Mouse (Mus musculus) G1E-ER4 (cell line): ENCODE data around the gene Zbtb11. TPM values are rescaled to one million over a fixed set of nuclear protein-coding genes. Genes with fewer than 3 reads are reported as not detected.

Experiments
- GATA1 ChIP-seq: IDR thresholded peaks from one replicate; pipeline ENCODE4 v1.8.0; 2012; ENCODE audit warnings: low read length, inconsistent platforms
- polyA plus RNA-seq: library from polyadenylated mRNA; stranded (reverse); fragments of >175 nt; gene quantifications from 2 replicates; pipeline ENCODE4 v1.2.3, GENCODE M21; 2012

Gene Zbtb11
- polyA plus RNA-seq: 3.8 and 5.3 TPM in 2 replicates

DNA sequence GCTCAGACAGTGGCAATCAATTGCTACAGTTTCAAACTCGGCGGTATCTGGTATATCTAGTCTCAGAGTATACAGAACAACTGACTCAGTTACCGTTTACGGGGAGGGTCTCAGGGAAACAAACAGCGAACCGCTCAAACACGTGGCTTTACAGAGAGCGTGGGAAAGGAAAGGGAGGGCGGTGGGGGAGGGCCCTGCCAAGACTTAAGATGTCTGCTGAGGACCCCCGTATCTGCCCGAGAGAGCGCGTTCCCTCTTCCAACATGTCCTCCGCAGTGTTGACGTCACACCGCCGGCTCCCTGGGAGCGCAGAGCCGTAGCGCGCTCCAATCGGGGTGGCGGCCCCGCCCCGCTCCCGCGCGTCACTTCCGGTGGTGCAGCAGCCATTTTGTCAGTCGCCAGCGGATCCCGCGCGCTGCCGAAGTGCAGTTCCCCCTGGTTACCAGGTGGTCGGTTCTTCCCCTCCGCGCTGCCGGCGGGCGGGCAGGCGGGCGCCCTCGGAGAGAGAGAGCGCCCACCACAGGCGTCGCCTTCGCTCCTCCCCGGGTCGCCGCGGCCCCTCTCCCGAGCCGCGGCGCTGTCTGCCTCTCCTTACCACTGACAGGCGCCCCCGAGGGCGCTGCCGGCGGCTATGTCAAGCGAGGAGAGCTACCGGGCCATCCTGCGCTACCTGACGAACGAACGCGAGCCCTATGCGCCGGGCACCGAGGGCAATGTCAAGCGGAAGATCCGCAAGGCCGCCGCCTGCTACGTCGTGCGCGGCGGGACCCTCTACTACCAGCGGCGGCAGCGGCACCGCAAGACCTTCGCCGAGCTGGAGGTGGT, at the start of gene Zbtb11:
TSS of gene Zbtb11 (plus strand) at position 453 of the 825 bp plus-strand sequence.
- TF ChIP-seq GATA1: no peak

DNA sequence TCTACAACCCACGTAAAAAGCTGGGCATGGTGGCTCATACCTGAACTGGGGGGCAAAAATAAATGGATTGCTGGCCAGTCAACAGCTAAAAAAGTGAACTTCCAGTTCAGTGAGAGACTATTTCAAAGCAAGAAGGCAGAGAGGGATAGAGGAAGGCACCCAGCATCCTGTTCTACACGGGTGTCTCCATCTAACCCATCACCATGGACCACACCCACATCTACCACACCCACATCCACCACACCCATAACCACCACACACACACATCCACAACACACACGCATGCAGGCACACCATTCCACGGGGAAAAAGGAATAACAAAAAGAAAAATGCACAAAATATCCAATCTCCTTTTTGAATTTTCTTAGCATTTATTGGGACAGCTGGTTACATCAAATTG, 49.7 kb upstream of the Zbtb11 start:
- TF ChIP-seq GATA1: no peak

DNA sequence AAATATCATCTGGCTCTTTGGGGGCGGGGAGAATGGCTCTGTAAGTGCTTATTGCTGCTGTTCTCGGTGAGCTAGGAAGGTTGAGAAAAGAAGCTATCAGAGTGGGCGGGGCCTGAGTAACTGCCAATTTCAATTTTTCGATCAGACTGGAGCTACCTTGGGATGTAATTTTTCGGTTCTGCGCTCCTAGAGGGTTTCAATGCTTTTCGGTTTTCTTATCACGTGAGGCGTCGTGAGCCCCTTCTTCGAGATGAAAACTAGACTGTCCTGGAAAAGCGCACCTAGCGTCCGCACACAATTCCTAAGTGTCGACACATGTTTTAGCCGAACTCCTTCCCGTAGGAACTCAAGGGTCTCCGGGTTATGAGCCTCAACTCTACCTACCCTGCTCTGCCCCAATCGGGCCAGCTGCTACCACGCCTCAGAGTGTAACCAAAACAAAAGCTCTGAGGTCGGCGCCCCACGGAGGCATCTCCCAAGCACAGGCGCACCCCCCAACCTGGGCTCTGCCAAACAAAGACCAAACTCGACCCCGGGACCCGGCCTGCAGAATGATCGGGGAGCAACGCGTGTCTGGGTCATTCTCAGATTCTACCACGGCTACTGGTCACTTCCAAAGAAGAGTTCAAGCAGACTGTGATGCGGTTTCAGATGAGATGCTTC, 39.9 kb upstream of the Zbtb11 start:
- TF ChIP-seq GATA1: no peak

DNA sequence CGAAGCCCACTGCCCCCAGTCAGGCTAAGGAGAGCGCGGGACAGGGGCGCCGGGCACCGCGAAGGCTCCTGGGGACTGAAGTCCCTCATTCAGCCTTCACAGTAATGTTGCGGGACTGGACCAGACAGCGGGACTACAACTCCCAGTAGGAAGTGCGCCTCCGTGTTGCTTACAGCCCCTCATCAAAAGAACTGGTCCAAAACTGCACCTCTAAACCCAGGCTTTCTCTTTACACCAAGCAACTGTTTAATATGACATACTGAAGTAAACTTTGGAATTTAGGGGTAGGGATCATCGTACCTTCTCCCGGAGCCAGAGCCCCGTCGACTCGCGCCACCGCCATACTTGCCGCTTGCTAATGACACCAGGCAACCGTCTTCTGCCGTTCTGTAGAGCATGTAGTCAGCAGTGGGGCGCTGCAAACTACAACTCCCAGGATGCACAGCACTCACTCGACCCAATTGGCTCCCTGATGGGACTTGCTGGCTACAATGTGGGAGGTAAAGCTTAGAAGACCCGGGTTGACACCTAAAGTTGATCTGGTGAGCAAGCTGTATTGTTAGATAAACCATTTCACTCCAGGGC, 39.1 kb upstream of the Zbtb11 start, which contains the start of gene Cep97:
TSS of gene Cep97 (minus strand) at position 403 of the 585 bp plus-strand sequence.
- TF ChIP-seq GATA1: no peak

DNA sequence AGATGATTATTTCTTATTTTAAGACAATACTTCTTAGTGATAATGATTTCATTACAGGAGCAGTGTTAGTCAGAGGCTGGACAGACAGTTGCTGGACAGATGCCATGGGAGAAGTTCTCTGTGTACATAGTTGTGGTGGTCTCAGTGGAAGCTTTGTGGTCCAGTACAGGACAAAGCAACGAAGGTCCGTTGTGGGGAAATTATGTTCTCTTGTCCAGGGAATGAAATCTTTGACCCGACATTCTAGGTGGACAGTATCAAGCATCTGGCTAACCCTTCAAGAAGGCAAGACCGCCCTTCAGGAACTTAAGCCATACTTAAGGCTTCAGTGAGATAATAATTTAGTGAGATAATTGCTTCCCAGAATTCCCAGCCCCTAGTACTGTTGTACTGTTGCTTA, 34.9 kb upstream of the Zbtb11 start:
- TF ChIP-seq GATA1: no peak

DNA sequence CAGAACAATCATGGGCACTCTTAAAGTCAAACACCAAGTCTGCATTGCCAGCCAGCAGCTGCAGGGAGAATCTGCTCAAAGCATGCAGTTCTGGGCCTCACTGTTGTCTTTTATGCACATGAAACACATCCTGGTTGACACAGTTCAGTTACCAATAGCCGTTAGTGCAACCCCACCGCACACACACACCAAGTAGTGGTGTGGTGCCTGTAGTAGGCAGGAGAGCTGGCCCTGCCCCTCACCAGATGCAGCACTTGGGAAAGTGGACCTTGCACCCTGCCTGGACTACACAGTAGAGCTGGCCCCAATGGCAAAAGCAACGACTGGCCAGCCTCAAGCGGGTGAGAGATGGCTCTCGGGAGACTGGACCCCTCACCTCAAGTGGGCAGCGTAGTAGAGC, 34.0 kb upstream of the Zbtb11 start:
- TF ChIP-seq GATA1: no peak

DNA sequence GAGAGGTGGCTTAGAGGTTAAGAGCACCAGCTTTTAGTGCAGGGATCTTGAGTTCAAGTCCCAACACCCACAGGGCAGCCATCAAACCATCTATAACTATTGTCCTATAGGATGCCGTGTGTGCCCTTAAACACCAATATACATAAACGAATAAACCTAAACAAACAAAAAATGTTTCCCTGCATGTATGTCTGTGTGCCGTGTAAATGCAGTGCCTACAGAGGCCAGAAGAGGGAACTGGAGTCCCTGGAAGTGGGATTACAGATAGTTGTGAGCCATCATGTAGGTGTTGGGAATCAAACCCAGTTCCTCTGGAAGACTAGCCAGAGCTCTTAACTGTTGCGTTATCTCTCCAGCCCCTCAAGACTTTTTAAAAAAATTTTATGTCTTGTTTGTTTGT, 32.9 kb upstream of the Zbtb11 start:
- no peak for TF ChIP-seq GATA1

DNA sequence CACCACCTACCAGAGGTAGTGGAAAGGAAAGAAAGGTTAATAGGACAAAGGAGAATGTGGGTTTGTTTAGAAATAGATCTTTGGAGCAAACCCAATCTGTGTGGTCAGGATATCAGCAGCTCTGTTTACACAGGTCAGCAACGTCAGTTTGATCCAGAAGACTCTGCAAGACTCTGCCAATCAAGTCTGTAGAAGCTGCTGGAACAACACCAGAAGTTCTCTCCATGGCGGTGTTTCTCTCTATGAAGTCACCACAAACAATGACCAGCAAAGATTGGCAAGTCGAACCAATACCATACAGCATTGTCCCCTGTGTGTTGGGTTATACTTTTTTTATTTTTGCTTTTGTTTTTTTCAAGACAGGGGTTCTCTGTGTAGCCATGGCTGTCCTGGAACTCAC, 26.4 kb upstream of the Zbtb11 start:
- TF ChIP-seq GATA1: no peak

DNA sequence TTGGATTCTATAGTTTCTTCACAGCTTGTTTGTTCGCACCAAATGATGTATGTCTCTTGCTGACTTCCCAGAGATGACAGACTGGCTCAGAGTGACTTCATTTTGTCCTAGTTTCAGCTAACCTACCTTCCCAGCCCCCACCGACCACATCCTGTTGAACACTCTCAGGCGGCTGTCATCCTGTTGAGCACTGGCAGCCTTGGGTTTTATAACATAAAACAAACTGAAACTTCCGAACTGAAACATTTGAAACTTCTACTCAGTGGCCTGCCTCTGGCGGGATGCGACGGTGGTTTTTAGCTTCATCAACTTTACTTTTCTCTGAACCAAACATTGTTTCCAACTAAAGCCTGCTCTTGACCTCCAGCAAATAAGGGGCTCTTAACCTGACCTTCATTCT, 24.7 kb upstream of the Zbtb11 start:
- TF ChIP-seq GATA1: no peak

DNA sequence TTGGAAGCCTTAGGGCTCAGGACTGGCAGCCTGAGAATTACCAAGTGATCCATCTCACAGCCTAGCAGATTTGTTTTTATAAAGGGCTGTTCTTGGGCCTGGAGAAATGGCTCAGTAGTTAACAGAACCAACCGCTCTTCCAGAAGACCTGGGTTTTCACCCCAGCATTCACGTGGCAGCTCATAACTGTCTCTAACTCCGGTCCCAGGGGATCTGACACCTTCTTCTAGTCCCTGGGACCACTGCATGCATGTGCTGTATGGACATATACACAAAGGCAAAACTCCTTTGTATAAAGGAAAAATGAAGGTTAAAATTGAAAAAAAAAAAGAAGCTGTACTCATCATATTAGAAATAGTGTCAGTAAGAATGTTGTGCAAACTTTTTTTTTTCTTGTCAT, 23.2 kb upstream of the Zbtb11 start:
- TF ChIP-seq GATA1: no peak

DNA sequence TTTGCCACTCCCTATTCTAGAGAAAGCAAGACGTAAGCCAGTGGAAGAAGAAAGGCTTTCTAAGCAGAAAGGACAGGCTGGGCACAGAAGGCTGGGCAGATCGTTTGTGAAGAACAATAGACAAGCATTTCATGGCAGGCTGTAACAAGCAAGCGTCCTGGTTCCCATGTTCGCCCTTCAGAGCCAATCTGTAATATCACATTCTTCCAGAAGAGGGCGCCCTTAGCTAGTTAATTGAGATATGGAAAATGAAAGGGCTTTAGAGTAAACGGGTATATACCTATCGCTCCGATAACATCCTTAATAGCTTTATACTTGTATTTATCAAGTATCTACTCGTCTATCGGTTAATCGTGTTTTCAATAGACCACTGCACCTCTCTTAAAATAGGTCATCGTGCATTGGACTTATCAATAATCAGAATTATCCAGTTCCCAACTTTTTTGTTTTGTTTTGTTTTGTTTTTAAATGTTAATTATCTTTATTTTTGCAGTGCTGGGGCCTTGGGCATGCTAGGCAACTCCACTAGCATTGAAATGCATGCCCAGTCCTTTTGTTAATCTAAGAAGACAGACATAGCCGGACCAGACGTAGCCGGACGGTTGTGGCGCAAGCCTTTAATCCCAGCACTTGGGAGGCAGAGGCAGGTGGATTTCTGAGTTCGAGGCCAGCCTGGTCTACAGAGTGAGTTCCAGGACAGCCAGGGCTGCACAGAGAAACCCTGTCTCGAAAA, 22.6 kb upstream of the Zbtb11 start:
- TF ChIP-seq GATA1: no peak

DNA sequence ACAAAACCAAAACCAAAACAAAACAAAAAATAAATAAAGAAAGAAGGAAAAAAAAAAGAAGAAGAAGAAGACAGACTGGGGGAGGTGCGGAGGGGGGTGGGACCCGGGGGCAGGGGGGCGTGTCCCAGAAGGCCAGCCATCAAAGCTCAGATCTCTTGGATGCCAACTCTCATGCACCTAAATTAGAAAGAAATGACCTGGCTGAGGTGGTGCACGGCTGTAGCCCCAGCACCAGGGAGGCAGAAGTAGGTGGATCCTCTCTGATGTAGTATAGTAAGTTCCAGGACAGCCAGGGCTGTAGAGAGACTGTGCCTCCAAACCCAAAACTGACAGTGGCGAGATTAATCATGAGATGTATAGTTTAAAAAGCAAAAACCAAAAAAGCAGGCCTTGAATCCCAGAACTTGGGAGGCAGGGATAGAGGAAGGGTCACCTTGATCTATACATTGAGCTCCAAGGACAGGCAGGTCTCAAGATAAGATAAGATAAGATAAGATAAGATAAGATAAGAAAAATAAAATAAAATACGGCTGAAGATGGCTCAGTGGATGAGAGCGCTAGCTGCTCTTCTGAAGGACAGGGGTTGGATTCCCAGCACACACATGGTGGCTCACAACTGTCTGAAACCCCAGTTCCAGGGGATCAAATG, 21.9 kb upstream of the Zbtb11 start:
- no peak for TF ChIP-seq GATA1

DNA sequence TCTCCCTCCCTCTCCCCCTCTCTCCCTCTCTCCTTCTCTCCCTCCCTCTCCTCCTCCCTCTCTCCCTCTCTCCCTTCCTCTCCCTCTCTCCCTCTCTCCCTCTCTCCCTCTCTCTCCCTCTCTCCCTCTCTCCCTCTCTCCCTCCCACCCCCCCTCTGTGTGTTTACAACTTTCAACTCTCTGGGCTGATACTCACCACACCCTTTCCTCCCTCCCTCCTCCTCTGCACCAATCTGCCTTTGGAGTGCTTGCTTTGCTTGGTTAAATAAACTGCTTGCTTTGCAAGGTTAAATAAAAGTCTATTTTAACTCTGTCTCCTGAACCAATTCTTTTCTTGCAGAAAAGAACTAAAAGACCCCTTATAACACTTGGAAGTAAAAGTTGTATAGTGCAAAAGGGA, 20.9 kb upstream of the Zbtb11 start:
- no peak for TF ChIP-seq GATA1

DNA sequence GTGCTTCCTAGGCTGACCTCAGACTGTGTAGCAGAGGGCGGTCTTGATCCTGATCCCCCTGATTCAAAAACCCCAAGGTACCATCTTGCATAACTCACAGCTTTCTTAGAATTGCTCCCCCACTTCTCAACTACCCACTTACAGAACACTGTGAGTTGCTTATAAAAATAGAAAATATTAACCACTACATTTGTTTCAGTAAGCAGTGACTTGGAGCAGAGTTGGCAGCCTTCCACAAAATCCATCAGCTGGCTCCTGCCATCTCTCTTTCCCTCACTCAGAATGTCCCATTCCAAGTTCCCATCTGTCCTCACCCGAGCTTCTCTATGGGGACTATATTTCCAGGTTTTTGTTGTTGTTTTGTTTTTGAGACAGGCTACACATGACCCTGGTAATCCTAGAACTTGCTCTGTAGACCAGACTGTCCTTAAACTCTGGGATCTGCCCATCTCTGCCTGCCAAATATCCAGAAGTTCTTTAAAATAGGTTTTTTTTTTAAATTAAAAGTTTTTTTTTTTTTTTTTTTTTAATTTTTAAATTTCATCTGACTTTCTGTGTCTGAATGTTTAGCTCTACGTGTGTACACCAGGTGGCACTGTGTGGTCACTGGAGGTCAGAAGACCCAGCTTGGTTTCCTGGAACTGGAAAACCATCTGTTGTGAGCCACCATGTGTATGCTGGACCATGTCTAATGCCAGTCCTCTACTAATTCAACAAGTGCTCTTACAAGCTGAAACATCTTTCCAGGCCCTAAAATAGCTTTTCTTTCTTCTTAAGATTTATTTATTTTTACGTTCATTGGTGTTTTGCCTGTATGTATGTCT, 9.3 kb upstream of the Zbtb11 start:
- TF ChIP-seq GATA1: no peak

DNA sequence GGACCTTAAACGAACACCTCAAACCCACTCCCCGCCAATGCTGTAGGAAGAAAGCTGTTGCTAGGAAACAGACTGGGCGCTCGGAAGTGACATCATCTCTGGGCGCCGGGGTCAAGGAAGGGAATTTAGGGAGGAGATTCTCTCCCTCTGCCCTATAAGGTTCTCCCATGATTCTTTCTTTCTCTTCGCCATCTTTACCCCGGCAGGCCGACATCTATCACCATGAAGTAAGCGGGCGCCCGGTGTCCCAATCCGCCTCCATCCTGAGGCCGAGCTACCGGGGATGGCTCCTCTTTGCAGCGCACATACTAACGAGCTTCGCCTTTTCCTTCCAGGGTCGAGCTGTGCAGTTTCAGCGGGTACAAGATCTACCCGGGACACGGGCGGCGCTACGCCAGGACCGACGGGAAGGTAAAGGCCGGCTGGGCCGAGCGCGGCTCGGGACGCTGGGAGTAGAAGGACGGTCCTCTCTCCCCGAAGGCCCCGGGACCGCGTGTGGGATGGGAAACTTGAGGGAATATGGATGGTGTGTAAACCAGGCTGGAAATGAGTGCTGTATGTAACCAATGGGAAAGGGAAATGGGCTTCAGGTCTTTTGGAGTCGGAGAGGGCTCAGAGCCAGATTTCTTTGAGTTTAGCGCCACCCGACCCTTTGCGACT, 7.3 kb upstream of the Zbtb11 start, which contains the start of gene Rpl24:
TSS of gene Rpl24 (plus strand) at position 64 of the 660 bp plus-strand sequence.
- TF ChIP-seq GATA1: no peak
